Mouse (Mus musculus) T-helper 1 cell (primary cell): ENCODE data around the gene Hapln3.

Experiments
- in situ Hi-C: fragments of 300-600 bp; cut with MboI, MseI; formaldehyde crosslinking; loops from one replicate; pipeline ENCODE4 v1.15.1; 2025; ENCODE audit warnings: high pct_unique_total_duplicates

Gene Hapln3

DNA sequence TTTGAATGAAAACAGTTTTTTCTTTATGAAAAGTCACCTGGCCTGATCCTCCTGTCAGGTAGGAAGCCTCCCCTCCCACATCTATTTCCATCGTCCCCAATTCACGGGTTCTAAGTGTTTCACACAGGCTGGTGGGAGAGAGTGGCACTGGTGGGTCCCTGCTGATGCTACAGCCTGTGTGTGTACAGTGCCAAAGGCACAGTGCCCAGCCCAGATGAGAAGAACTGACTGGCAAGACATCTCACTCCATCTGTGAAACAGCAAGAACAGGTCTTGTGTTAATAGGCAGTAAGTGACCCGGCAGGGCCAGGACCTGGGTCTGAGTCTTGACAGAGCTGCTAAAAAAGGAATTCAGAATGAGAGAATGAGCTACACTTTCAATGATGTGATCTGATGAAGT is 51.6 kb downstream of the Hapln3 start:
- in situ Hi-C loops: no loop called here

DNA sequence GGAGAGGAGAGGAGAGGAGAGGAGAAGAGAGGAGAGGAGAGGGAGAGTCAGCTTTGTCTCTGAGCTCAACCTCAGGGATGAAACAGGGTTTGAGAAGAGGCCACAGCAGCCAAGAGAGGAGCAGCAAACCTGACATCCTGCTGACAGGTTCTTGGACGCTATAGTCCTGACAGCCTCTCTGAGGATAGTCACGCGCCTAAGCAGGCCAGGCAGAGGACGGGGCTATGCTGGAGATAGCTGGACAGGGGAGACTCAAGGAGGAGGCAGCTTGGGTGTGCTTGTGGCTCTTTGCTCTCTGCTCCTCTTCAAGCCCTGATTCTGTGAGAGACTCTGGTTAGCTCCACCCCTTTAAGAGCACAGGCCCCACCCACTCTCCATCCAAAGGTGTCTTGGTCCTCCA is 62.6 kb downstream of the Hapln3 start:
- in situ Hi-C loops: no loop called here

DNA sequence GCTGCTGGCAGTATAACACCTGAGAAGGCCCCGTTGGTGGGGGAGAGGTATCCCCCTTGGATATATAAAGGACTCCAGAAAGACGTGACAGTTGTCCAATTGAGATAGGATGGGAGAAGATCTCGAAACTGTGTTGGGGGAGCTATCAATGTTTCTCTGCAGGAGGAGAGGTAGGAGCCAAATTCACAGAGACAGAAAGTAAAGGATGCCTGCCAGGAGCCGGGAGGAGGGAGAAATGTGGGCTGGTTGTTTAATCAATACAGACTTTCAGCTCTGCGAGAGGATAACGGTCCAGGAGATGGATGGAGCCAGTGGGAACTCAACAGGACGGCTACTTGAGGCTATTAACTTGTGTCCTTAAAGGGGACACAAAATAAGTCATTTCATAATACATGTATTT is 63.4 kb downstream of the Hapln3 start:
- in situ Hi-C loops: no loop called here
